Mouse (Mus musculus): Measurements from ENCODE around the gene Evi2a. TPM values are rescaled to one million over a fixed set of nuclear protein-coding genes. Genes with fewer than 3 reads are reported as not detected.

Evi2a gene
- polyA plus RNA-seq (2014; fragmentation: Illumina TruSeq; extraction: RNeasy Lipid Tissue Mini Kit (QIAGEN cat#74804); ENCODE audit: low read depth, low replicate concordance) = 3.5 TPM

DNA sequence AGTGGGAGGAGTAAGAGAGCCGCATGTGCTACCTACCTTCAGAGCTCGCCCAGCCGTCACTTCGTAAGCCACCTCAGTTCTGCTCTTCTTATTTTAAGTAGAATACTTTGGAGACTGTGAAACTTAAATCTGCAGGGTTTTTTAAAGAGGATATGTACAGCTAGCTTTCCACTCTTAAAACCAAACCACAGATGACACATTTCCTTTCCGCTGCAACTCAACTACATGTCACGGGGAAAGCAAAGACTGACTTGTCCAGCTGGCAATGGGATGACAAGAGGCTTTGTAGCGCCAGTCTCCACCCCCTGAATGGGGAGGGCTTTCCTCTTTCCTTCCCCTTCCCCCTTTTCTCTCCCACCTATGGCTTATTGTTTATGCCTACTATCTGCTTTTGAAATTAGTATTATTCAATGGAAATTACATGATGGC lies at the start of gene Evi2a, which contains the start of gene Evi2:
Evi2a (minus strand) TSS at position 277 of the 429 bp plus-strand sequence.
Evi2 (minus strand) TSS at position 257 of the 429 bp plus-strand sequence.

DNA sequence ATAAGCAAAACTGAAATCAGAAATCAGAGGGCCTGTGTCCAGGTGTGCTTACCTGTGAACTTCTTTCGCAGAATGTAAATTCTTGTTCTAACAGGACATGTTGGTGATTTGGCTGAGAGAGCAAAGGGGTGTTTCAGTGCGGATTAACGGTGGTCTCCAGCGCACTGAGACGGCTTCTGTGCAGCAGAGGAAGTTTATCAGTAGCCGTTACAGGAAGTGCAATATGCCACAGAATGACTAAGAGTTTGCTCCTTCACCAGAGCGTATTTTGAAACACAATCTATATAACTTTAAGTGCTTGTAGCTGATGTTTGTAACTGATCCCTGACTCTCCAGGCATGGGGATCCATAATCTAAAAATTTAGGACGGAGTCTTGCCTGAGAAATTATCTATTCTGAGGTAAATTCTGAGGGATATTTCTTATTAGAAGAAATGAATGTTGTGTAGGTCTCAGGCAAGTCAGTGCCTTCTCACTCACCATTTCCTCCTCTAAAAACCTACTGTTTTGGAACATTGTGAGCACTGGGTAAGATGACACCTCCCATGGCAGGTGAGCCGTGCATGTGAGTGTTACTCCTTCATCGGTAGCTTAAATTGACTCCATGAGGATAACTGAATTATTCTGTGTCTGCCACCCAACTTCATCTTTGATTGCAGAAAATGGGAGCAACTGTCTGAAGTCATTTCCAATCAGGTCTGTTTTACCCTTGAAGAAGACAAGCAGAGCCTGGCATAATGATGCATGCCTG lies 6.7 kb downstream of the Evi2a start, which contains the start of gene Evi2b:
Evi2b (minus strand) TSS at position 203 of the 750 bp plus-strand sequence.

DNA sequence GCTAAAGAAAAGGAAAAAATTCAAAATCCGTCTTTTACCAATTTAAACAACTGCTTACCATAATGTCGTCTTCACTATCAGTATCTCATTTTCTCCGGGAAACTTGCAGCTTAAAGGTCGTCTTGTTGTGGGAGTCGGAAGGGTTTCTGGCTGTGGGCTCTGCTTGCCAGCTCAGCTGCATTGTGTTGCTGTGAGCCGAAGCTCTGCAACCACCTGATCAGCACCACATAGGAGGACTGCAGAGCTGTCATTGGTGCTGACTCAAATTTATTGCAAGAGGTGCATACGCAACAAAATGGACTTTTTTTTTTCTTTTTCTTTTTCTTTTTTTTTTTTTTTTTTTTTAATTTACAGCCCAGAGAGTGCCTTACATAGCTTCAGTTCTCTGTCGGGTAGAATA lies 26.6 kb downstream of the Evi2a start, which contains the start of gene Omg:
Omg (minus strand) TSS at position 240 of the 400 bp plus-strand sequence.

Other genes with a start within 250 kb of the Evi2a start
- gene Gm9964, start 233.7 kb downstream of the Evi2a start, polyA plus RNA-seq (2014; fragmentation: Illumina TruSeq; extraction: RNeasy Lipid Tissue Mini Kit (QIAGEN cat#74804); ENCODE audit: low read depth, low replicate concordance) = not detected
- gene Nf1, start 190.9 kb downstream of the Evi2a start, polyA plus RNA-seq (2014; fragmentation: Illumina TruSeq; extraction: RNeasy Lipid Tissue Mini Kit (QIAGEN cat#74804); ENCODE audit: low read depth, low replicate concordance) = 11.1 TPM
- gene Omg, start 26.5 kb downstream of the Evi2a start, polyA plus RNA-seq (2014; fragmentation: Illumina TruSeq; extraction: RNeasy Lipid Tissue Mini Kit (QIAGEN cat#74804); ENCODE audit: low read depth, low replicate concordance) = not detected
- gene Evi2b, start 6.8 kb downstream of the Evi2a start, polyA plus RNA-seq (2014; fragmentation: Illumina TruSeq; extraction: RNeasy Lipid Tissue Mini Kit (QIAGEN cat#74804); ENCODE audit: low read depth, low replicate concordance) = 1.8 TPM
- gene Evi2, start within 50 bp of the Evi2a start, polyA plus RNA-seq (2014; fragmentation: Illumina TruSeq; extraction: RNeasy Lipid Tissue Mini Kit (QIAGEN cat#74804); ENCODE audit: low read depth, low replicate concordance) = 0.24 TPM
- 0.26 TPM for gene Rab11fip4, start 60.6 kb upstream of the Evi2a start, polyA plus RNA-seq (2014; fragmentation: Illumina TruSeq; extraction: RNeasy Lipid Tissue Mini Kit (QIAGEN cat#74804); ENCODE audit: low read depth, low replicate concordance)

Measured in heart, adult 10 weeks (tissue).